Mouse (Mus musculus) frontal cortex, adult 2 months (tissue): ENCODE data around the gene Gpr132. TPM values are rescaled to one million over a fixed set of nuclear protein-coding genes. Genes with fewer than 3 reads are reported as not detected.
"Not testable (repeated sequence)": the region's sequence is repeated elsewhere in the genome, so short reads cannot be mapped to it uniquely, and the experiment has no call there.

Source experiments
- DNase-seq, 2 experiments: peaks; one replicate each; pipeline ENCODE4 v3.0.0; 2022; ENCODE audit warnings: low spot score in 1 of 2; ENCODE audit errors: extremely low spot score in 1 of 2
- polyA plus RNA-seq: library from polyadenylated mRNA; depleted of rRNA; stranded (reverse); fragments of >200 nt; gene quantifications from 2 replicates; pipeline ENCODE4 v1.2.3, GENCODE M21; 2012

The Gpr132 gene
- polyA plus RNA-seq, 1 experiment, result 0.10 TPM

- no peak for DNase-seq
Measured at GRCm38 (mm10) chr12:112854610-112855333, 13.3 kb downstream of the Gpr132 start.

- peak in 1 of 2 experiments; percentile 57 for DNase-seq
Measured at GRCm38 (mm10) chr12:112853050-112853729, 14.8 kb downstream of the Gpr132 start.

GRCm38 (mm10) chr12:112851116-112851515 is 16.9 kb downstream of the Gpr132 start:
- no peak for DNase-seq

GRCm38 (mm10) chr12:112850344-112850743 is 17.7 kb downstream of the Gpr132 start:
- DNase-seq, result no peak

- no peak for DNase-seq
Measured at GRCm38 (mm10) chr12:112849235-112850022, 18.6 kb downstream of the Gpr132 start.

GRCm38 (mm10) chr12:112847880-112848279 is 20.1 kb downstream of the Gpr132 start:
- no peak for DNase-seq

- peak in 1 of 2 experiments; percentile 93 for DNase-seq
Measured at GRCm38 (mm10) chr12:112843803-112844202, 24.2 kb downstream of the Gpr132 start.

GRCm38 (mm10) chr12:112842128-112842527 is 25.9 kb downstream of the Gpr132 start:
- DNase-seq, result not testable (repeated sequence)

GRCm38 (mm10) chr12:112841338-112841892 is 26.6 kb downstream of the Gpr132 start:
- DNase-seq, result not testable (repeated sequence)

- no peak for DNase-seq
Measured at GRCm38 (mm10) chr12:112840209-112841086, 27.6 kb downstream of the Gpr132 start.

- DNase-seq, result no peak
Measured at GRCm38 (mm10) chr12:112835046-112835445, 33.0 kb downstream of the Gpr132 start.

- DNase-seq, result no peak
Measured at GRCm38 (mm10) chr12:112833527-112833926, 34.5 kb downstream of the Gpr132 start.

GRCm38 (mm10) chr12:112832411-112832810 is 35.6 kb downstream of the Gpr132 start:
- no peak for DNase-seq

GRCm38 (mm10) chr12:112830570-112830969 is 37.5 kb downstream of the Gpr132 start:
- no peak for DNase-seq

- no peak for DNase-seq
Measured at GRCm38 (mm10) chr12:112830141-112830540, 37.9 kb downstream of the Gpr132 start.

GRCm38 (mm10) chr12:112829244-112829864 is 38.7 kb downstream of the Gpr132 start, which contains the start of gene Cdca4:
TSS of gene Cdca4 (minus strand) at chr12:112829423.
- DNase-seq, result peak; percentile 91 to 98

GRCm38 (mm10) chr12:112828501-112829243 is 39.4 kb downstream of the Gpr132 start:
- DNase-seq, result peak in 1 of 2 experiments; percentile 70

GRCm38 (mm10) chr12:112825901-112826300 is 42.1 kb downstream of the Gpr132 start:
- DNase-seq, result peak in 1 of 2 experiments; percentile 63

GRCm38 (mm10) chr12:112823221-112823620 is 44.8 kb downstream of the Gpr132 start:
- DNase-seq, result no peak
